ENCODE assay signal across 8 mouse cellular contexts in genomic region chr4:133706956-133707355, GRCm38 (mm10). TPM values are rescaled to one million over a fixed set of nuclear protein-coding genes. Genes with fewer than 3 reads are reported as not detected.
A peak's percentile ranks its signal among the peaks of the same experiment; 100 is the strongest.
DNase-seq lines count a peak whose midpoint lies in the region; ATAC-seq and TF ChIP-seq lines count a peak whose summit lies in the region.

No protein-coding gene starts in this region.

- H3K36me3 ChIP-seq in heart, embryonic 14.5 days (ENCODE audit: control insufficient read depth, insufficient read depth, low read length), result peaks cover 60% of the 10 kb centered on the region

- no peaks in the 10 kb centered on the region for H3K27me3 ChIP-seq in heart, embryonic 14.5 days (ENCODE audit: control insufficient read depth, insufficient read depth, low read length)

- no peak for TF ChIP-seq CTCF in lung, adult 2 months (IDR thresholded peaks at IDR 0.05; ENCODE audit: insufficient read depth, low read length)

- WGBS in heart, embryonic 14.5 days, result 5% methylated on average over 8 of the region's 8 CpGs
- WGBS in lung, adult 2 months, result 3% methylated on average over 8 of the region's 8 CpGs

- H3K27ac ChIP-seq in heart, embryonic 14.5 days (replicated peaks in 1 of 2; ENCODE audit: control insufficient read depth in 1 of 2, insufficient read depth in 1 of 2, low read depth in 2 of 2, low read length in 2 of 2), result peak overlapping the region; percentile 58 to 76

- no peaks in the 10 kb centered on the region for H3K9me3 ChIP-seq in heart, embryonic 14.5 days (ENCODE audit: control insufficient read depth, low read length)

- TF ChIP-seq POLR2A in lung, adult 2 months (IDR thresholded peaks at IDR 0.05; ENCODE audit: borderline replicate concordance, extremely low read depth, low read depth, low read length), result peak; percentile 63; the same call in 1 of the 2 replicates

- peak overlapping the region; percentile 32 for H3K9ac ChIP-seq in heart, embryonic 14.5 days (ENCODE audit: low read length)

- ATAC-seq in heart, embryonic 14.5 days (ENCODE audit: insufficient number of reproducible peaks, insufficient read depth, low FRiP score, low read depth), result peak; percentile 82

- H3K4me3 ChIP-seq in heart, embryonic 14.5 days (ENCODE audit: control insufficient read depth in 1 of 2, insufficient read depth in 1 of 2, low read depth in 1 of 2, low read length in 2 of 2), result no peak overlapping the region
- no peak overlapping the region for H3K4me3 ChIP-seq in lung, adult 2 months (replicated peaks; ENCODE audit: extremely low read depth, low read depth, low read length)

- DNase-seq in CD4-positive helper T cell, adult 2 months (ENCODE audit: low read depth, low spot score), result peak; percentile 86
- peak; percentile 88 for DNase-seq in T-cell, adult 2 months (ENCODE audit: low spot score)
- peak; percentile 19 for DNase-seq in embryo, embryonic 9.5 days (ENCODE audit: extremely low spot score)
- DNase-seq in kidney, postnatal 25 days, result peak; percentile 79 to 90
- DNase-seq in lung, adult 2 months, result peak; percentile 58
- peak; percentile 46 for DNase-seq in spleen, adult 12 weeks (ENCODE audit: low spot score)
- no peak for DNase-seq in retina, postnatal 1 day

- peaks cover 39 to 84% of the 10 kb centered on the region in 2 experiments for H3K4me1 ChIP-seq in heart, embryonic 14.5 days (ENCODE audit: control insufficient read depth in 2 of 2, insufficient read depth in 2 of 2, low read length in 2 of 2)
- H3K4me1 ChIP-seq in lung, adult 2 months (ENCODE audit: control insufficient read depth, insufficient read depth, low read length), result peaks cover 39% of the 10 kb centered on the region

- H3K4me2 ChIP-seq in heart, embryonic 14.5 days (ENCODE audit: low read length), result peak overlapping the region; percentile 49

RNA-seq across cellular contexts. Expression of gene Pigv, which starts 34.5 kb away (rescaled TPM):
- 11.6 and 12.1 TPM in 2 replicates for polyA plus RNA-seq in heart, embryonic 14.5 days (2014; fragmentation: Nextera tagmentation; extraction: Ambion mirVana)
- 13.6 and 15.9 TPM in 2 replicates for polyA plus RNA-seq in lung, adult 2 months (2012; rRNA removed)

RNA-seq across cellular contexts. Expression of gene Arid1a, which starts 49.6 kb away (rescaled TPM):
- 28.1 and 28.2 TPM in 2 replicates for polyA plus RNA-seq in heart, embryonic 14.5 days (2014; fragmentation: Nextera tagmentation; extraction: Ambion mirVana)
- 68.3 and 77.3 TPM in 2 replicates for polyA plus RNA-seq in lung, adult 2 months (2012; rRNA removed)

RNA-seq across cellular contexts. Expression of gene Zdhhc18, which starts 57.0 kb away (rescaled TPM):
- 3.4 and 4.7 TPM in 2 replicates for polyA plus RNA-seq in heart, embryonic 14.5 days (2014; fragmentation: Nextera tagmentation; extraction: Ambion mirVana)
- polyA plus RNA-seq in lung, adult 2 months (2012; rRNA removed), result 79.1 and 85.6 TPM in 2 replicates

Comparison
In these comparisons a context has a peak if more than half of its experiments do, and no peak if none do; other contexts are left out.
1. RNA of gene Zdhhc18, which starts 57.0 kb away (polyA plus RNA-seq): 79.1 to 85.6 TPM in lung, adult 2 months; 3.4 to 4.7 TPM in heart, embryonic 14.5 days; every median in the first group is over 10 times any median in the second.